Mouse (Mus musculus) C2C12 (cell line): ENCODE data around the gene H2afj. TPM values are rescaled to one million over a fixed set of nuclear protein-coding genes. Genes with fewer than 3 reads are reported as not detected.

Experiments used
- H3K27me3 ChIP-seq: one replicate; pipeline ENCODE4 v1.6.1; 2011; ENCODE audit not compliant: control insufficient read depth, insufficient read depth, insufficient read length
- H3K36me3 ChIP-seq: one replicate; pipeline ENCODE4 v1.6.1; 2011; ENCODE audit not compliant: control insufficient read depth, insufficient read depth
- H3K4me3 ChIP-seq: one replicate; pipeline ENCODE4 v1.5.1; 2011; ENCODE audit warnings: mild to moderate bottlenecking, control low read depth; ENCODE audit not compliant: poor library complexity, insufficient read depth, severe bottlenecking
- H3K79me2 ChIP-seq: one replicate; pipeline ENCODE4 v1.6.1; 2011; ENCODE audit not compliant: control insufficient read depth, insufficient read depth
- H3K79me3 ChIP-seq: one replicate; pipeline ENCODE4 v1.6.1; 2011; ENCODE audit warnings: low read depth, control low read depth
- H3ac ChIP-seq: one replicate; pipeline ENCODE3; 2011; ENCODE audit warnings: low read depth; ENCODE audit not compliant: control insufficient read depth, insufficient read length
- CEBPB ChIP-seq: IDR thresholded peaks from one replicate; pipeline ENCODE4 v1.6.1; 2011; ENCODE audit warnings: low read depth, mild to moderate bottlenecking, control low read depth, moderate library complexity
- CTCF ChIP-seq: IDR thresholded peaks from one replicate; pipeline ENCODE4 v1.5.1; 2011; ENCODE audit not compliant: control insufficient read depth, insufficient read depth, insufficient read length
- FOSL1 ChIP-seq: IDR thresholded peaks from one replicate; pipeline ENCODE4 v1.8.0; 2011; ENCODE audit warnings: mild to moderate bottlenecking, low read length; ENCODE audit not compliant: poor library complexity, insufficient read depth, severe bottlenecking
- MAX ChIP-seq: IDR thresholded peaks from one replicate; pipeline ENCODE4 v1.6.1; 2011; ENCODE audit warnings: mild to moderate bottlenecking, control low read depth
- MYOD1 ChIP-seq: IDR thresholded peaks from one replicate; pipeline ENCODE4 v1.6.1; 2011; ENCODE audit warnings: low read depth; ENCODE audit not compliant: control insufficient read depth, insufficient read length
- MYOG ChIP-seq: IDR thresholded peaks from one replicate; pipeline ENCODE4 v1.6.1; 2011; ENCODE audit not compliant: control insufficient read depth, insufficient read length; ENCODE audit errors: extremely low read depth
- USF1 ChIP-seq: IDR thresholded peaks from one replicate; pipeline ENCODE4 v1.6.1; 2011; ENCODE audit warnings: low read depth, mild to moderate bottlenecking, control low read depth, moderate library complexity
- polyA plus RNA-seq: library from polyadenylated mRNA; unstranded; fragments of >200 nt; fragmentation: generic; extraction: Trizol; gene quantifications from one replicate; pipeline ENCODE4 v1.2.1, GENCODE M21; 2012; ENCODE audit warnings: missing spikeins

H2afj gene
- polyA plus RNA-seq, 1 experiment: 322 TPM

DNA sequence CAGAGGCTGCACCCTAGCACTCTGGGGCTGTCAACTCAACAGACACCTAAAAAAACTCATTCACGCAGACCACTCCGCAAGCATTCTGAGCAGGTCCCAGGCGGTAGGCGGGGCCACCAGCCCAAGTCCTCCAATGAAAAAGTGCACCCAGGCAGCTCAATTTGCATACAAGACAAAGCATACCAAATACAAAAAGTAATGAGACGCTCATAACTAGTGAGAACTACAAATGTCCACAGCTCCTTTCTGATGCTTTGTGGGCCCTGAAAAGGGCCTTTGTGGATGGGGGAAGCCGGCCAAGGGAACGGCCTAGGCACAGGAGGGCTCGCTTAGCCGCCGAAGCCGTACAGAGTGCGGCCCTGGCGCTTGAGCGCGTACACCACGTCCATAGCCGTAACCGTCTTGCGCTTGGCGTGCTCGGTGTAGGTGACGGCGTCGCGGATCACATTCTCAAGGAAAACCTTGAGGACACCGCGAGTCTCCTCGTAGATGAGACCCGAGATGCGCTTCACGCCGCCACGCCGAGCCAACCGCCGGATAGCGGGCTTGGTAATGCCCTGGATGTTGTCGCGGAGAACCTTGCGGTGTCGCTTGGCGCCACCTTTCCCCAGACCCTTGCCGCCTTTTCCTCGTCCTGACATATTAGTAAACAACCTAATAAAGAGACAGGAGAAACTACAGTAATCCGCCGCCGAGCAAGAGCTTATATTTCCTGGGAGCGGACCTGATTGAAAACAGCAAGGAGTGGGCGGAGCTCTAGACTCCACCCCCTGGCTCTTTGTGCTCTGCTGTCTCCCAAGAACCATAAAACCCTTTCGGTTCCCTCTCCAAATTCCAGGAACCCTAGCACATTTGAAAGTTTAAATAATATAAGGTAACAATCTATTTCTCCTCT, 4.1 kb upstream of the H2afj start, which contains the start of gene Hist4h4:
Gene Hist4h4 (minus strand): TSS at position 677 of the 895 bp plus-strand sequence.
- no peaks in the 10 kb centered on the region for H3K27me3 ChIP-seq
- H3K79me2 ChIP-seq: peaks cover 9% of the 10 kb centered on the region
- TF ChIP-seq MYOD1: no peak
- TF ChIP-seq USF1: no peak
- TF ChIP-seq MAX: no peak
- TF ChIP-seq CEBPB: peak; percentile 50
- no peak for TF ChIP-seq FOSL1
- peaks cover 6% of the 10 kb centered on the region for H3K79me3 ChIP-seq
- H3ac ChIP-seq: peak within 1 kb of the TSS; percentile 31
- peak within 1 kb of the TSS; percentile 31 for H3K4me3 ChIP-seq
- no peaks in the 10 kb centered on the region for H3K36me3 ChIP-seq

DNA sequence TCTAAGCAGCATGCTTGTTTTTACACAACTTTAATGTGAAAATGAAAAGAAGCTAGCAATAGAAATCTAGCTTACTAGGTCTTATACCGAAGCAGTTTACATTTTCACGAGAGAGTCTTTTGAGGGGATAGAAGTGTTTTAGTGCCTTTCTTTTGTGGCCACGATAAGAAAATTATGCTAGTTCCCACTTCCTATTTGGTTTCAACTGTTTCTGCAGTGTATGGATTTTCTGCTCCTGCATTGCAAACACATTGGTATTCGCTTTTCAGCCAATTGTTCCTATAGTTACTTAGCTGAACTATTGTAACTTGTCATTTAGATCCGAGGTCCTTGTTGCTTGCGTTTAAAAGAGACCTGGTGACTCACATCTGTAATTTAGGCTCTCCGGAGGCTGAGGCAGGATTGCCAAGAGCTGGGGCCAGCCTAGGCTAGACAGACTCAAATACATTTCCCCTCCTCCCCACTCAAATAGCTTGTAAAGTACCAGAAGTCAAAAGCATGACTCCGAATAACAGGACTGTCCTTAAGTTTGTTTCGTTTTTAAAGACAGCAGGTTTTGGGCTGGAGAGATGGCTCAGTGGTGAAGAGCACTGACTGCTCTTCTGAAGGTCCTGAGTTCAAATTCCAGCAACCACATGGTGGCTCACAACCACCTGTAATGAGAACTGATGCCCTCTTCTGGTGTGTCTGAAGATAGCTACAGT, 3.2 kb upstream of the H2afj start:
- Histone ChIP-seq H3K36me3 (peaks cover 3% of the 10 kb centered on the region), H3K4me3 (no peak overlapping the region), H3ac (no peak overlapping the region), H3K79me3 (peaks cover 11% of the 10 kb centered on the region), H3K79me2 (peaks cover 17% of the 10 kb centered on the region), H3K27me3 (no peaks in the 10 kb centered on the region)
- TF ChIP-seq MYOG (no peak), MAX (no peak), MYOD1 (no peak), CEBPB (no peak), USF1 (no peak), CTCF (no peak), FOSL1 (no peak)

GRCm38 (mm10) chr6:136805409-136805775, 2.7 kb upstream of the H2afj start:
- Histone ChIP-seq H3K27me3 (no peaks in the 10 kb centered on the region), H3K4me3 (no peak overlapping the region), H3K79me2 (peaks cover 23% of the 10 kb centered on the region), H3K36me3 (peaks cover 8% of the 10 kb centered on the region), H3ac (no peak overlapping the region), H3K79me3 (peaks cover 17% of the 10 kb centered on the region)
- TF ChIP-seq USF1: no peak
- no peak for TF ChIP-seq MYOG
- no peak for TF ChIP-seq FOSL1
- TF ChIP-seq CTCF: no peak
- TF ChIP-seq CEBPB: no peak
- no peak for TF ChIP-seq MAX
- no peak for TF ChIP-seq MYOD1

DNA sequence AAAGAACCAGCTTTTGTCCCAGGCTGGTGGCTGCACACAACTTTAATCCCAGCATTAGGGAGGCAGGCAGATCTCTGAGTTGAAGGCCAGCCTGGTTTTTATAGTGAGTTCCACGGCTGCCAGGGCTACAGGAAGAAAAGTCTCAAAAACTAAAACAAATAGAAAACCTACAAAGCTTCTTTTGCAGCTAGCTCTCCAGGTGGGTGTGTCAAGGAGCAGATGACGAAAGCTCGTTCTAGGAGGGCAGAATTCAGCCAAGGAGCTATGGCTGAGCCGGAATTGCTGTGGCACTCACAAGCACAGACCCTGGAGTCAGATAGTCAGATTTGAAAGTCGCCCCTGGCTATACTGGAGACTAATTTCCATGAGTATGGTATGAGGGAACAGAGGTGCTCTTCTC, 1.2 kb upstream of the H2afj start:
- H3K4me3 ChIP-seq: no peak overlapping the region
- no peaks in the 10 kb centered on the region for H3K27me3 ChIP-seq
- H3ac ChIP-seq: no peak overlapping the region
- H3K79me3 ChIP-seq: peaks cover 18% of the 10 kb centered on the region
- H3K36me3 ChIP-seq: peaks cover 18% of the 10 kb centered on the region
- H3K79me2 ChIP-seq: peaks cover 33% of the 10 kb centered on the region
- TF ChIP-seq CEBPB: no peak
- no peak for TF ChIP-seq CTCF
- no peak for TF ChIP-seq MYOG

- TF ChIP-seq FOSL1: no peak
- no peak for TF ChIP-seq CEBPB
- no peak for TF ChIP-seq MYOG
- no peak for TF ChIP-seq CTCF
- no peak for TF ChIP-seq MAX
- TF ChIP-seq USF1: no peak
- no peak for TF ChIP-seq MYOD1
Measured at GRCm38 (mm10) chr6:136807395-136808013, 540 bp upstream of the H2afj start.

DNA sequence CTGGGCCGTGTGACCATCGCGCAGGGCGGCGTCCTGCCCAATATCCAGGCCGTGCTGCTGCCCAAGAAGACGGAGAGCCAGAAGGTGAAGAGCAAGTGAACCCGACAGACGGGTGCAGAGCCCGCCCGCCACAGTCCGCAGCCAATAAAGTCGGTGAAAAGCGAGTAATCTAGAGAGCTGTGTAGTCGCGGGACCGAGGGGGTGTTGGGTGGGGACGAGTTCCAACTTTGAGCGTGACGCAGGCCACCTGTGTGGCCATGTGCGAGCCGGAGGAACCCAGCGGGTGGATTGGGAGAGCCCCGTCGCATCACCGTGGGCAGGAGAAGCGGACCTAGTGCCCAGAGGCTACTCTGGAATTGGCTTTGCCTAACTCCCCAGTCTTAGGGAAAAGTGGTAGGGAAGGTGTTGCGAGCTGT, 595 bp downstream of the H2afj start:
- TF ChIP-seq MAX (no peak), MYOG (no peak), CEBPB (no peak), MYOD1 (no peak), USF1 (no peak), CTCF (no peak), FOSL1 (no peak)
- Histone ChIP-seq H3K27me3 (no peaks in the 10 kb centered on the region), H3K4me3 (peak overlapping the region; percentile 64), H3K79me2 (peaks cover 33% of the 10 kb centered on the region), H3K36me3 (peaks cover 36% of the 10 kb centered on the region), H3K79me3 (peaks cover 18% of the 10 kb centered on the region), H3ac (peak overlapping the region; percentile 87)

More at GRCm38 (mm10) chr6:136807395-136808013, 540 bp upstream of the H2afj start:
- H3K79me2 ChIP-seq: peaks cover 33% of the 10 kb centered on the region
- peak overlapping the region; percentile 24 for H3ac ChIP-seq
- H3K36me3 ChIP-seq: peaks cover 24% of the 10 kb centered on the region
- peaks cover 18% of the 10 kb centered on the region for H3K79me3 ChIP-seq
- no peaks in the 10 kb centered on the region for H3K27me3 ChIP-seq
- no peak overlapping the region for H3K4me3 ChIP-seq
